Mouse (Mus musculus) left cerebral cortex, postnatal 36 days (tissue): Measurements from ENCODE around the gene Cbs. TPM values are rescaled to one million over a fixed set of nuclear protein-coding genes. Genes with fewer than 3 reads are reported as not detected.
"Not testable (repeated sequence)": the region's sequence is repeated elsewhere in the genome, so short reads cannot be mapped to it uniquely, and the experiment has no call there.

Experiments
- DNase-seq, 2 experiments: peaks; one replicate each; pipeline ENCODE4 v3.0.0; 2021 to 2022; ENCODE audit warnings: low spot score in 2 of 2, mixed read lengths in 1 of 2
- intact Hi-C: fragments of 180-260 bp; cut with DNase I; formaldehyde crosslinking; loops from one replicate; pipeline ENCODE4 v1.15.1; 2025
- total RNA-seq, 2 experiments: library from RNA; stranded (reverse); gene quantifications; 2 replicates each; pipeline ENCODE4 v1.2.3; 2021

The Cbs gene
- total RNA-seq, 2 experiments from 2014 or later: 34.8 to 50.0 TPM

GRCm38 (mm10) chr17:31652152-31652551, 15.1 kb upstream of the Cbs start:
- intact Hi-C loops: no loop called here
- no peak for DNase-seq

GRCm38 (mm10) chr17:31646199-31647002, 9.4 kb upstream of the Cbs start:
- intact Hi-C loops: no loop called here
- DNase-seq: no peak

GRCm38 (mm10) chr17:31642913-31643312, 5.9 kb upstream of the Cbs start:
- intact Hi-C loops: no loop called here
- DNase-seq: no peak

- intact Hi-C loops: no loop called here
- no peak for DNase-seq
Observed at GRCm38 (mm10) chr17:31642331-31642730, 5.3 kb upstream of the Cbs start.

- no peak for DNase-seq
- intact Hi-C loops: no loop called here
Observed at GRCm38 (mm10) chr17:31639651-31640050, 2.6 kb upstream of the Cbs start.

GRCm38 (mm10) chr17:31637866-31638570, 980 bp upstream of the Cbs start:
- DNase-seq: peak; percentile 49 to 57
- intact Hi-C loops: no loop called here

- intact Hi-C loops: no loop called here
- no peak for DNase-seq
Observed at GRCm38 (mm10) chr17:31636277-31636941, 629 bp downstream of the Cbs start.

GRCm38 (mm10) chr17:31635781-31636180, 1.3 kb downstream of the Cbs start:
- DNase-seq: no peak
- intact Hi-C loops: no loop called here

- intact Hi-C loops: loop anchor here (5.0 kb wide), 1 partner anchor 68 kb away; no protein-coding TSS in a partner anchor
- no peak for DNase-seq
Observed at GRCm38 (mm10) chr17:31634896-31635295, 2.1 kb downstream of the Cbs start.

GRCm38 (mm10) chr17:31633007-31633406, 4.0 kb downstream of the Cbs start:
- no peak for DNase-seq
- intact Hi-C loops: loop anchor here (5.0 kb wide), 1 partner anchor 66 kb away; no protein-coding TSS in a partner anchor

- intact Hi-C loops: loop anchor here (5.0 kb wide), 1 partner anchor 64 kb away; no protein-coding TSS in a partner anchor
- no peak for DNase-seq
Observed at GRCm38 (mm10) chr17:31631081-31631800, 5.8 kb downstream of the Cbs start.

- intact Hi-C loops: no loop called here
- DNase-seq: no peak
Observed at GRCm38 (mm10) chr17:31627961-31628360, 9.1 kb downstream of the Cbs start.

- no peak for DNase-seq
- intact Hi-C loops: no loop called here
Observed at GRCm38 (mm10) chr17:31623101-31623500, 13.9 kb downstream of the Cbs start.

GRCm38 (mm10) chr17:31613086-31613755, 23.8 kb downstream of the Cbs start:
- intact Hi-C loops: no loop called here
- DNase-seq: no peak

- intact Hi-C loops: no loop called here
- DNase-seq: no peak
Observed at GRCm38 (mm10) chr17:31609895-31610294, 27.1 kb downstream of the Cbs start.

- intact Hi-C loops, DNase-seq: not testable (repeated sequence)
Observed at GRCm38 (mm10) chr17:31609173-31609572, 27.9 kb downstream of the Cbs start.

- intact Hi-C loops: no loop called here
- DNase-seq: no peak
Observed at GRCm38 (mm10) chr17:31607256-31607951, 29.6 kb downstream of the Cbs start.

GRCm38 (mm10) chr17:31606424-31606823, 30.6 kb downstream of the Cbs start:
- DNase-seq: no peak
- intact Hi-C loops: no loop called here

- no peak for DNase-seq
- intact Hi-C loops: no loop called here
Observed at GRCm38 (mm10) chr17:31598593-31598992, 38.4 kb downstream of the Cbs start.
